Mouse (Mus musculus): ENCODE measurements at regions not wholly inside any gene's neighbourhood (a gene's known extent, or its start where the extent isn't known, plus 50 kb on each side); places are given as distances from the start of the nearest gene placed in this dataset.

DNA sequence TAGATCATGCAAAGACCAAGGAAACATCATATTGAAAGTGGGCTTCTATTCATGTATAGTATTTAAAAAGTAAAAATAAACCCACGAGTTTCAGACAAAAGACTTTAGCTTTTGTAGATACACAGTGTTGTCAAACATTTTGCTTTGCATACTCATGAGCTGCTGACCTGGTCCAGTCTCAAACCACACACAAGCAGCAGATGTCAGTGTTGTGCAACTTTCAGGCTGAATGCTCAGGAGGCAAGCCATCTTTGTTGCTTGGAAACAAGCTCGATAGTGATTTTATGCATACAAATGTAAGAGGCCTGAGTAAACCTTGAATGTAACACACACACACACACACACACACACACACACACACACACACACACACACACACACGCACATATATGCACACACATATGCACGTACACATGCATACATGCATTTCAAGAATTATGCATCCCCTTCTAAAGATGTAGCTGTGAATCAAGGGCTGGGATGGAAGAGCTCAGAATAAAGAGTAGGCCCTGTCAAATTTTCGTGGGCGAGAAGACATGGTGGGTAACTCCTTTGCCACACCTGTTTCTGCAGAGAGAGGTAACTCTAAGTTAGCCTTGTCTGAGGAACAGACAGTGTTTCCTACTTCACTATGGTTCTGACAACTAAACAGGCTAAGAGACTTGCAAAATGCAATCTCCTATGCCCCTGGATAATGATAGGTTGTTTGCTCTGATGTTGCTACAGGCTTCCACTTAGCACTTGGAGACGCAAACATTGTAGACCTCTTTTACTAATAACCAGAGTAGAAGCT is 498.5 kb downstream of the Tox3 start:
- Histone ChIP-seq H3K36me3 (replicated peaks; ENCODE audit: control insufficient read depth, insufficient read depth, low read depth, low read length) (no peaks in the 10 kb centered on the region), H3K27ac (replicated peaks; ENCODE audit: low read depth, low read length) (no peak overlapping the region), H3K4me1 (ENCODE audit: control insufficient read depth, insufficient read depth, low read length) (no peaks in the 10 kb centered on the region), H3K9me3 (replicated peaks; ENCODE audit: control insufficient read depth, low read length) (no peaks in the 10 kb centered on the region), H3K27me3 (ENCODE audit: control insufficient read depth, insufficient read depth, low read length) (no peaks in the 10 kb centered on the region), H3K9ac (replicated peaks; ENCODE audit: low read length) (no peak overlapping the region), H3K4me2 (ENCODE audit: low read depth, low read length) (no peak overlapping the region), H3K4me3 (ENCODE audit: low read depth, low read length) (no peak overlapping the region)
- WGBS, result 71% methylated on average over 7 of the region's 7 CpGs
- DNase-seq (ENCODE audit: low spot score) (peak; percentile 63), ATAC-seq (replicated peaks; ENCODE audit: insufficient number of reproducible peaks, low FRiP score, low TSS enrichment, low read depth) (no peak)

DNA sequence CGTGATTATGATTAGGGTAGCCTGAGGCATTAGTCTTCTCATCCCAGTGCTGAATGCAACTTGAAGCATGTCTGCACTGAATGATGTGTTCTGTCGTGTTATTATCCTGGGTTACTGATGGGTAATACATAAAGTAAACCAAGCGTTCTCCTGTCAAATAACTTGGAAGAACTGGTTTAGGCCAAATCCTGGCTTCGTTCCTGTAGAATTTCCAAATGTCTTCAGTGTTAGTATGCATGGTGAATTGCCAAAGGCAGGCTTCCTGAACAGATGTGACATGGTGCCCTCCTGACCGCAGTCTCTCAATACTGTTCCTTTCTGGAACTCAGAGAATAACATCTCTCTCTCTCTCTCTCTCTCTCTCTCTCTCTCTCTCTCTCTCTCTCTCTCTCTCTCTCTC is 509.6 kb downstream of the Tox3 start:
- Histone ChIP-seq H3K27me3 (ENCODE audit: control insufficient read depth, insufficient read depth, low read length) (no peaks in the 10 kb centered on the region), H3K9ac (replicated peaks; ENCODE audit: low read length) (no peak overlapping the region), H3K27ac (replicated peaks; ENCODE audit: low read depth, low read length) (no peak overlapping the region), H3K4me2 (ENCODE audit: low read depth, low read length) (no peak overlapping the region), H3K4me1 (ENCODE audit: control insufficient read depth, insufficient read depth, low read length) (no peaks in the 10 kb centered on the region), H3K9me3 (replicated peaks; ENCODE audit: control insufficient read depth, low read length) (no peaks in the 10 kb centered on the region), H3K4me3 (ENCODE audit: low read depth, low read length) (no peak overlapping the region), H3K36me3 (replicated peaks; ENCODE audit: control insufficient read depth, insufficient read depth, low read depth, low read length) (no peaks in the 10 kb centered on the region)
- ATAC-seq (replicated peaks; ENCODE audit: insufficient number of reproducible peaks, low FRiP score, low TSS enrichment, low read depth) (no peak), DNase-seq (ENCODE audit: low spot score) (no peak)
- WGBS, result 67% methylated on average over 5 of the region's 5 CpGs

DNA sequence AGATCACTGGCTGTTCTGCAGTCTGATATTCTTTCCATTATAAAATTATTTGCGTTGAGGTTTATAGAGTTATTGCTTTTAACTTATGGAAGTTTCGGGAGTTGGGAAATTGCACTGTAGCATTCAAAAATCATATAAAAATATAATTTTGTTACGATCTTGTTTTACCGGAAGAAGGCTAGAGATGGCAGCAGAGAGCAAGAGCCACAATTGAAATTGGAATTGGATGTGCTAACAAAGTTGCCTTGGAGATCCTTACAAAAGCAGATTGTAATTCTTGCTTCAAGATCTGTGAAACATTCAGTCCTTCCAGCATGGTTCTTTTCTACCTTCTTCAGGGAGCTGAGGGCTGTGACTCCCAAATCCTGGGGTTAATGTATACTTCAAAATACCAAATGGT is 514.4 kb downstream of the Tox3 start:
- WGBS, result 73% methylated on average over 4 of the region's 4 CpGs
- no peaks in the 10 kb centered on the region for H3K36me3 ChIP-seq (replicated peaks; ENCODE audit: control insufficient read depth, insufficient read depth, low read depth, low read length)
- no peak overlapping the region for H3K4me2 ChIP-seq (ENCODE audit: low read depth, low read length)
- no peak for ATAC-seq (replicated peaks; ENCODE audit: insufficient number of reproducible peaks, low FRiP score, low TSS enrichment, low read depth)
- DNase-seq (ENCODE audit: low spot score), result peak; percentile 24
- H3K4me1 ChIP-seq (ENCODE audit: control insufficient read depth, insufficient read depth, low read length), result no peaks in the 10 kb centered on the region
- no peaks in the 10 kb centered on the region for H3K9me3 ChIP-seq (replicated peaks; ENCODE audit: control insufficient read depth, low read length)
- no peaks in the 10 kb centered on the region for H3K27me3 ChIP-seq (ENCODE audit: control insufficient read depth, insufficient read depth, low read length)
- H3K9ac ChIP-seq (replicated peaks; ENCODE audit: low read length), result no peak overlapping the region
- H3K4me3 ChIP-seq (ENCODE audit: low read depth, low read length), result no peak overlapping the region
- H3K27ac ChIP-seq (replicated peaks; ENCODE audit: low read depth, low read length), result no peak overlapping the region

DNA sequence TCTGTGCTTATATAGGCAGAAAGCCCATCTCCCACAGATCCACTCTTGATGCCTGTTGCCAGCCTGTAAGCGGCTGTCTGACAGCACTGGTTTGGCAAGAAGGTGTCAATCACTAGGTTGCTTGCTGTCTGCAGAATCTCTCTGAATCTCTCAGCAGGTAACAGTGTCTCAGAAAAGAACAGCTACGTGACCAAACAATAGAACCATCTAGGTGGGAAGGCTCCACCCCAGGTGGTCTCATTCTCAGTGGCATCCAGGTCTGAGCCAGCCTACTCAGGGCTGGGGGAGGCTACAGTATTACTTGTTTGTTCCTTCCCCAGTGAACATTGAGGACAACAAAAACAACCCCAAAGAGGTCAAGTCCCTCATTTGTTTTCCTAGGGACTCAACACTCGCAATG is 523.6 kb downstream of the Tox3 start:
- Histone ChIP-seq H3K9me3 (replicated peaks; ENCODE audit: control insufficient read depth, low read length) (no peaks in the 10 kb centered on the region), H3K9ac (replicated peaks; ENCODE audit: low read length) (no peak overlapping the region), H3K4me3 (ENCODE audit: low read depth, low read length) (no peak overlapping the region), H3K27ac (replicated peaks; ENCODE audit: low read depth, low read length) (no peak overlapping the region), H3K4me1 (ENCODE audit: control insufficient read depth, insufficient read depth, low read length) (no peaks in the 10 kb centered on the region), H3K36me3 (replicated peaks; ENCODE audit: control insufficient read depth, insufficient read depth, low read depth, low read length) (no peaks in the 10 kb centered on the region), H3K4me2 (ENCODE audit: low read depth, low read length) (no peak overlapping the region), H3K27me3 (ENCODE audit: control insufficient read depth, insufficient read depth, low read length) (no peaks in the 10 kb centered on the region)
- ATAC-seq (replicated peaks; ENCODE audit: insufficient number of reproducible peaks, low FRiP score, low TSS enrichment, low read depth) (no peak), DNase-seq (ENCODE audit: low spot score) (no peak)
- WGBS, result 38% methylated on average over 3 of the region's 3 CpGs

DNA sequence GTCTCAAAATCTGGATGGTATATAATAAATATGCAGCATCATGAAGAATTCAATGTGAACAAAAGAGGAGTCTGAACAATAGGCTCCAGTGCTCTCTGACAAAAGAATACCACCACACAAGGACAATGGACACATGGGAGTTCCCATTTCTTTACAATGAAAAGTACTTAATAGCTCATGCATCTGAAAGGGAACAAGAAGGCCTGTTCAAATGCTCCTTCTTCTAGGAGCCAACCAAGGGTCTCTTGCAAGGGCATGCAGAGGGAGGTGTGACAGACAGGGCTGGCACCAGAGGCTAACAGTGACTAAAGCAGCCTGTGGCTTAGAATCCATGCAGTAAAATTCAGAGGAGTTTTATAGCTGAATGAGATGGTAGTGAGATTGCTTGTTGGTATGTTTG is 524.5 kb downstream of the Tox3 start:
- no peak overlapping the region for H3K4me2 ChIP-seq (ENCODE audit: low read depth, low read length)
- no peaks in the 10 kb centered on the region for H3K9me3 ChIP-seq (replicated peaks; ENCODE audit: control insufficient read depth, low read length)
- no peak overlapping the region for H3K27ac ChIP-seq (replicated peaks; ENCODE audit: low read depth, low read length)
- H3K4me1 ChIP-seq (ENCODE audit: control insufficient read depth, insufficient read depth, low read length), result no peaks in the 10 kb centered on the region
- no peak overlapping the region for H3K4me3 ChIP-seq (ENCODE audit: low read depth, low read length)
- ATAC-seq (replicated peaks; ENCODE audit: insufficient number of reproducible peaks, low FRiP score, low TSS enrichment, low read depth) (no peak), DNase-seq (ENCODE audit: low spot score) (no peak)
- H3K36me3 ChIP-seq (replicated peaks; ENCODE audit: control insufficient read depth, insufficient read depth, low read depth, low read length), result no peaks in the 10 kb centered on the region
- H3K27me3 ChIP-seq (ENCODE audit: control insufficient read depth, insufficient read depth, low read length), result no peaks in the 10 kb centered on the region
- H3K9ac ChIP-seq (replicated peaks; ENCODE audit: low read length), result no peak overlapping the region

DNA sequence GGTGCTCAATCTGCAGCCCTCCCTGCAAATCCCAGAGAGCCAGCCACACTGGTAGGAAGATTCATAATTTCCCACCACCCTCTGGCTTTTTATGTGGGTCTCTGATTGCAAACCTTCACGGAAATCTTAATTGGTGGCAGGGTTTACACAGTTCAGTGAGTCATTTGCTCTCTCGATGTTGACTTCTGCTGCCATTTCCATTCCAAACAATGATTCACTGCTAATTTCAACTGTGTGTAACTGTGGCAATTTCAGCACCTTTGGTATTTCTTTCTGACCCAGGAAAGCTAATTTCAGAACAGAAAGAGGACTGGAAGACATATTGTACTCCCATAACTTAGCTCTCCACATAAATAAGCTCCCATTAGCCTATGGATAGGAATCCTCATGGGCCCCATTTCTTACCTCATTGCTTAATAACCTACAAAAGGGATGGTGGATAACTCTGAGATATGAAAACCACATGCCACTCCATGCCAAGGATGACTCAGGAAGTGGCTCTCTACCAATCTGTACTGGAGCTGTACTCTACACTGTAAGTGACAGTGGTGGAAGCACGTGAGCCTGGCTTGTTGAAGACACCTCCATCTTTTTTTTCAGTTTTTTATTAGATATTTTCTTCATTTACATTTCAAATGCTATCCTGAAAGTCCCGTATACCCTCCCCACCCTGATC is 536.0 kb downstream of the Tox3 start:
- 81% methylated on average over 4 of the region's 4 CpGs for whole genome bisulfite sequencing
- no peak overlapping the region for H3K9ac ChIP-seq (replicated peaks; ENCODE audit: low read length)

DNA sequence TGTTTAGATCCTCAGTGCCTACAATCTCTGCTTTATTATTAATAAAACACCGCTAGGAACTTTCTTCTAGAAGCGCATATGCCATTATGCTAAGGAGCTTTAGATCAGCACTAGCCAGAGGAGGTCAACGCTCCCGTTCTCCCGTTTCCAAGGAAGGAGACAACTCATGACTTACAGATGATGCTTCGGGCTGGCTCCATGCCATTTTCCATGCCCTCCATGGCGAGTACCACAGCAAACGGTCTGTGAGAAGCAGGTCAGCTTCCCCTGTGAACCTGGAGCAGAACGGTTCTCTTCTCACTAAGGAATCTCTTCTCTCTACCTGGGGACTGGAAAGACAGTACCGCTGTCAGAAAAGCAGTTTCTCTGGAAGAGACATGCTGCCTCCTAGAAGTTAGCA is 559.8 kb downstream of the Tox3 start:
- H3K4me2 ChIP-seq (ENCODE audit: low read depth, low read length), result no peak overlapping the region
- no peak overlapping the region for H3K4me3 ChIP-seq (ENCODE audit: low read depth, low read length)
- H3K27ac ChIP-seq (replicated peaks; ENCODE audit: low read depth, low read length), result no peak overlapping the region
- ATAC-seq (replicated peaks; ENCODE audit: insufficient number of reproducible peaks, low FRiP score, low TSS enrichment, low read depth) (no peak), DNase-seq (ENCODE audit: low spot score) (no peak)
- no peaks in the 10 kb centered on the region for H3K4me1 ChIP-seq (ENCODE audit: control insufficient read depth, insufficient read depth, low read length)
- WGBS, result 86% methylated on average over 10 of the region's 10 CpGs
- H3K9ac ChIP-seq (replicated peaks; ENCODE audit: low read length), result no peak overlapping the region
- H3K36me3 ChIP-seq (replicated peaks; ENCODE audit: control insufficient read depth, insufficient read depth, low read depth, low read length), result no peaks in the 10 kb centered on the region
- no peaks in the 10 kb centered on the region for H3K9me3 ChIP-seq (replicated peaks; ENCODE audit: control insufficient read depth, low read length)
- peaks cover 2% of the 10 kb centered on the region; the same call in 1 of the 2 replicates for H3K27me3 ChIP-seq (ENCODE audit: control insufficient read depth, insufficient read depth, low read length)

More for the DNA sequence above, 536.0 kb downstream of the Tox3 start:
- no peak overlapping the region for H3K27ac ChIP-seq (replicated peaks; ENCODE audit: low read depth, low read length)
- H3K9me3 ChIP-seq (replicated peaks; ENCODE audit: control insufficient read depth, low read length), result no peaks in the 10 kb centered on the region
- no peak overlapping the region for H3K4me3 ChIP-seq (ENCODE audit: low read depth, low read length)
- no peaks in the 10 kb centered on the region for H3K27me3 ChIP-seq (ENCODE audit: control insufficient read depth, insufficient read depth, low read length)
- H3K36me3 ChIP-seq (replicated peaks; ENCODE audit: control insufficient read depth, insufficient read depth, low read depth, low read length), result no peaks in the 10 kb centered on the region
- no peak overlapping the region for H3K4me2 ChIP-seq (ENCODE audit: low read depth, low read length)
- no peak for ATAC-seq (replicated peaks; ENCODE audit: insufficient number of reproducible peaks, low FRiP score, low TSS enrichment, low read depth)
- no peaks in the 10 kb centered on the region for H3K4me1 ChIP-seq (ENCODE audit: control insufficient read depth, insufficient read depth, low read length)
- DNase-seq (ENCODE audit: low spot score), result no peak
